Mouse (Mus musculus) v-Abl transformed pro-B cells (cell line): ENCODE data around the gene Btnl10.

Experiments used
- in situ Hi-C, 2 experiments: fragments of 400-800 bp; cut with MboI; formaldehyde crosslinking; loops; one replicate each; pipeline ENCODE4 v1.15.1; 2025; ENCODE audit not compliant: unreplicated experiment in 2 of 2

The Btnl10 gene

GRCm38 (mm10) chr11:58917745-58918366 lies at the start of gene Btnl10:
Gene Btnl10 (plus strand): TSS chr11:58917908.
- in situ Hi-C loops, result loop anchor here in 1 of 2 experiments (10.0 kb wide), 1 partner anchor 683 kb away; no protein-coding TSS in a partner anchor

- in situ Hi-C loops, result no loop called here
Measured at GRCm38 (mm10) chr11:58867954-58868330, 49.8 kb upstream of the Btnl10 start.

- in situ Hi-C loops, result no loop called here
Measured at GRCm38 (mm10) chr11:58870961-58871360, 46.7 kb upstream of the Btnl10 start.

- in situ Hi-C loops, result no loop called here
Measured at GRCm38 (mm10) chr11:58883756-58884155, 34.0 kb upstream of the Btnl10 start.

- in situ Hi-C loops, result no loop called here
Measured at GRCm38 (mm10) chr11:58890511-58890910, 27.2 kb upstream of the Btnl10 start.

GRCm38 (mm10) chr11:58894456-58894855 lies 23.3 kb upstream of the Btnl10 start:
- in situ Hi-C loops, result no loop called here

GRCm38 (mm10) chr11:58897485-58897884 lies 20.2 kb upstream of the Btnl10 start:
- in situ Hi-C loops, result loop anchor here in 1 of 2 experiments (5.0 kb wide), 1 partner anchor 35 kb away; no protein-coding TSS in a partner anchor

- in situ Hi-C loops, result no loop called here
Measured at GRCm38 (mm10) chr11:58901080-58901479, 16.6 kb upstream of the Btnl10 start.

GRCm38 (mm10) chr11:58903511-58904409 lies 13.9 kb upstream of the Btnl10 start, which contains the start of gene Zfp39:
Gene Zfp39 (minus strand): TSS chr11:58904225.
- in situ Hi-C loops, result no loop called here

GRCm38 (mm10) chr11:58904410-58904718 lies 13.3 kb upstream of the Btnl10 start:
- in situ Hi-C loops, result no loop called here

GRCm38 (mm10) chr11:58904838-58905237 lies 12.9 kb upstream of the Btnl10 start:
- in situ Hi-C loops, result no loop called here

- in situ Hi-C loops, result loop anchor here in 1 of 2 experiments (10.0 kb wide), 1 partner anchor 679 kb away; no protein-coding TSS in a partner anchor
Measured at GRCm38 (mm10) chr11:58913776-58914175, 3.9 kb upstream of the Btnl10 start.

GRCm38 (mm10) chr11:58914461-58915028 lies 3.2 kb upstream of the Btnl10 start:
- in situ Hi-C loops, result loop anchor here in 1 of 2 experiments (10.0 kb wide), 1 partner anchor 680 kb away; no protein-coding TSS in a partner anchor

- in situ Hi-C loops, result loop anchor here in 1 of 2 experiments (10.0 kb wide), 1 partner anchor 682 kb away; no protein-coding TSS in a partner anchor
Measured at GRCm38 (mm10) chr11:58916879-58917744, 596 bp upstream of the Btnl10 start.

- in situ Hi-C loops, result loop anchor here in 1 of 2 experiments (10.0 kb wide), 1 partner anchor 684 kb away; no protein-coding TSS in a partner anchor
Measured at GRCm38 (mm10) chr11:58918759-58919158, 1.1 kb downstream of the Btnl10 start.

GRCm38 (mm10) chr11:58922420-58922819 lies 4.7 kb downstream of the Btnl10 start:
- in situ Hi-C loops, result loop anchor here (5.0 kb wide), 1 partner anchor 35 kb away; no protein-coding TSS in a partner anchor

- in situ Hi-C loops, result no loop called here
Measured at GRCm38 (mm10) chr11:58926651-58927050, 8.9 kb downstream of the Btnl10 start.

GRCm38 (mm10) chr11:58927053-58927452 lies 9.3 kb downstream of the Btnl10 start:
- in situ Hi-C loops, result no loop called here

- in situ Hi-C loops, result no loop called here
Measured at GRCm38 (mm10) chr11:58927790-58928651, 10.3 kb downstream of the Btnl10 start.
